Mouse (Mus musculus): ENCODE results near the gene Usp7.

GRCm38 (mm10) chr16:8823661-8824060 is 31.6 kb upstream of the Usp7 start:
- no peak for TF ChIP-seq CTCF (IDR thresholded peaks at IDR 0.05; ENCODE audit: low read depth)
- no peak for TF ChIP-seq EP300 (optimal IDR thresholded peaks at IDR 0.05)
